Mouse (Mus musculus) hindbrain, postnatal 0 days (tissue): ENCODE measurements around the gene Fmo6. TPM values are rescaled to one million over a fixed set of nuclear protein-coding genes. Genes with fewer than 3 reads are reported as not detected.

ENCODE experiments used
- ATAC-seq: fragments of 200-750 bp; cut with Nextera tagmentation; 2 replicates; pipeline ENCODE4 v1.8.0; 2017; ENCODE audit warnings: mild to moderate bottlenecking, moderate TSS enrichment, moderate library complexity
- DNase-seq: peaks from one replicate; pipeline ENCODE4 v3.0.0-alpha.2; 2015; ENCODE audit warnings: low spot score
- H3K27ac ChIP-seq: fragments of 300-500 bp; sonication (generic); 2 replicates; pipeline ENCODE4 v1.5.1; 2014; ENCODE audit warnings: mild to moderate bottlenecking
- H3K27me3 ChIP-seq: fragments of 300-500 bp; sonication (generic); 2 replicates; pipeline ENCODE4 v1.6.1; 2014; ENCODE audit warnings: low read length, mixed read lengths; ENCODE audit not compliant: insufficient read depth
- H3K36me3 ChIP-seq: fragments of 300-500 bp; sonication (generic); 2 replicates; pipeline ENCODE4 v1.6.1; 2014; ENCODE audit warnings: low read length, mixed read lengths; ENCODE audit not compliant: insufficient read depth
- H3K4me1 ChIP-seq: fragments of 300-500 bp; sonication (generic); 2 replicates; pipeline ENCODE4 v1.6.1; 2014; ENCODE audit warnings: antibody characterized with exemption, low read length, mixed read lengths; ENCODE audit not compliant: insufficient read depth
- H3K4me2 ChIP-seq: fragments of 300-500 bp; sonication (generic); 2 replicates; pipeline ENCODE4 v1.6.1; 2014; ENCODE audit warnings: low read depth, mild to moderate bottlenecking, low read length, moderate library complexity, mixed read lengths
- H3K4me3 ChIP-seq: fragments of 300-500 bp; sonication (generic); 2 replicates; pipeline ENCODE4 v1.5.1; 2014; ENCODE audit warnings: low read length
- H3K9ac ChIP-seq: fragments of 300-500 bp; sonication (generic); replicated peaks from 2 replicates; pipeline ENCODE4 v1.6.1; 2014; ENCODE audit warnings: mild to moderate bottlenecking, low read length, moderate library complexity, mixed read lengths
- H3K9me3 ChIP-seq: fragments of 300-500 bp; sonication (generic); 2 replicates; pipeline ENCODE4 v1.6.1; 2016; ENCODE audit warnings: low read length, mixed read lengths
- CTCF ChIP-seq: IDR thresholded peaks from 2 replicates; pipeline ENCODE4 v1.5.1; 2016; ENCODE audit warnings: antibody characterized with exemption, control low read depth, low read depth
- WGBS: fragments of 180-500 bp; shearing (Covaris S2); extraction: QIAGEN DNeasy Blood & Tissue Kit; methylation state at CpG from one replicate; pipeline ENCODE4 v1.1.7; 2014; 5-methylcytosine and 5-hydroxymethylcytosine counted together
- polyA plus RNA-seq: library from polyadenylated mRNA; unstranded; fragments of >200 nt; fragmentation: Nextera tagmentation; extraction: Ambion mirVana; gene quantifications from 2 replicates; pipeline ENCODE4 v1.2.1, GENCODE M21; 2015
- total RNA-seq: library from RNA; depleted of rRNA; stranded (reverse); fragments of >200 nt; gene quantifications from 2 replicates; pipeline ENCODE4 v1.2.3, GENCODE M21; 2014; rRNA removed

Fmo6 gene
- total RNA-seq: not detected in 2 replicates
- polyA plus RNA-seq: not detected in 2 replicates

DNA sequence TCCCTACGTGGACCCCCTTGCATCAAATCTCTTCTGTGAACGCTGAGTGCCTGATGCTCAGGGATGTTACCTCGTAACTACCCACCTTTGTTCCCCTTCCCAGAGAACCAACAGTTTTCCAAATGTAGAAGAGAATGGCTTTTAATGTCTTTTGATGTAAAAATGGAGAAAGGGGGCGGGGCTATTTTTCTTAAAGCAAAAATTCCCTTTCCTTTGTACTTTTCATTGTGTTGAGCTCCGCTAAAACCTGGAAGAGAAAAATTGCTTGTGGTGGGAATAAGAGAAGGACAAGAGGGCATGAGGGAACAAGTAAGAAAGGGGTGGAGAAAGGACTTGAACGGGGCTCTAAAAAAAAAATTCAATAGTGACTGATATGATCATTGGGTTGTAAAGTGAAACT is at the start of gene Fmo6:
Gene Fmo6, minus strand, starts transcription at position 101 of the 400 bp plus-strand sequence.
- no peak within 1 kb of the TSS for H3K9ac ChIP-seq
- no peak for ATAC-seq
- 88% methylated on average over 6 of the region's 6 CpGs for WGBS
- TF ChIP-seq CTCF: no peak
- no peaks in the 10 kb centered on the region for H3K9me3 ChIP-seq
- DNase-seq: no peak
- H3K4me1 ChIP-seq: no peaks in the 10 kb centered on the region
- H3K4me3 ChIP-seq: no peak within 1 kb of the TSS
- H3K36me3 ChIP-seq: no peaks in the 10 kb centered on the region
- no peaks in the 10 kb centered on the region for H3K27me3 ChIP-seq
- no peak within 1 kb of the TSS for H3K27ac ChIP-seq
- no peak within 1 kb of the TSS for H3K4me2 ChIP-seq

GRCm38 (mm10) chr1:162986777-162987176 is 49.5 kb upstream of the Fmo6 start:
- 86% methylated on average over 1 of the region's 1 CpGs for WGBS
- DNase-seq (no peak), ATAC-seq (no peak)
- Histone ChIP-seq H3K4me1 (no peaks in the 10 kb centered on the region), H3K27ac (no peak overlapping the region), H3K9ac (no peak overlapping the region), H3K27me3 (no peaks in the 10 kb centered on the region), H3K4me2 (no peak overlapping the region), H3K36me3 (no peaks in the 10 kb centered on the region), H3K9me3 (no peaks in the 10 kb centered on the region), H3K4me3 (no peak overlapping the region)
- no peak for TF ChIP-seq CTCF

DNA sequence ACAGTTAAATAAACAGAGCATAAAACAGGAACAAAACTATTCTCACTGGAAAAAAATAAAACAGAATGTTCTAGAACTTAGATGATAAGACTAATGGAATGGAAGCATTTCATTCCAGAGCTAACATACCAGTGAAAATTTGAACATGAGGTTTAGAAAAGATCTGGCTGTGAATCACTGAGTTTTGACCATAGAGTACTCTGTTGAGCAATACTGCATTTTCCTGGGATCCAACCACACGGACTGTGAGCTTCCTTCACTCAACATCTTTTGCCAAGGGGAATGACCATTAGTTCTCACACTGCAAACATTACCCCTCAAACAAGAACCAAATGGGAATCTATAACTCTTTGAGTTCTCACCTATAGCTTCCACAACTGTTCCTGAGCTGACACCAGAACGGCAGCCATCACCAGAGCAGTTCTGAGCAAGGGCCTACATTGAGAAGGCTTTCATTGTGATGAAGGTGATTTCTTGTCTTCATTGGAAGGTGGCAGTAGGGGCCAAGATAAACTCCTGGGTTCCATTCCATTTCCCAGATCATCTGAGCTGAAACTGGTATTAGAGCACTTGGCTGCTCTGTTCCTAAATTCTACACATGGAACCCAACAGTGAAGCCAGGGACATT is 48.9 kb upstream of the Fmo6 start:
- Histone ChIP-seq H3K4me2 (no peak overlapping the region), H3K36me3 (no peaks in the 10 kb centered on the region), H3K4me3 (no peak overlapping the region), H3K9ac (no peak overlapping the region), H3K9me3 (no peaks in the 10 kb centered on the region), H3K27ac (no peak overlapping the region), H3K4me1 (no peaks in the 10 kb centered on the region), H3K27me3 (no peaks in the 10 kb centered on the region)
- WGBS: 88% methylated on average over 2 of the region's 2 CpGs
- DNase-seq (no peak), ATAC-seq (no peak)
- no peak for TF ChIP-seq CTCF

- H3K4me2 ChIP-seq: no peak within 1 kb of the TSS
- no peak for TF ChIP-seq CTCF
- H3K4me1 ChIP-seq: no peaks in the 10 kb centered on the region
- H3K9ac ChIP-seq: no peak within 1 kb of the TSS
- 67% methylated on average over 1 of the region's 1 CpGs for WGBS
- no peak within 1 kb of the TSS for H3K4me3 ChIP-seq
- no peaks in the 10 kb centered on the region for H3K36me3 ChIP-seq
- H3K27me3 ChIP-seq: no peaks in the 10 kb centered on the region
- no peak within 1 kb of the TSS for H3K27ac ChIP-seq
- no peak for ATAC-seq
- no peaks in the 10 kb centered on the region for H3K9me3 ChIP-seq
- DNase-seq: no peak
Measured at GRCm38 (mm10) chr1:162984428-162984827, 47.1 kb upstream of the Fmo6 start, which contains the start of gene Fmo3. TSS of gene Fmo3 (minus strand) at chr1:162984528.

- Histone ChIP-seq H3K27me3 (no peaks in the 10 kb centered on the region), H3K4me2 (no peak overlapping the region), H3K36me3 (no peaks in the 10 kb centered on the region), H3K4me3 (no peak overlapping the region), H3K27ac (no peak overlapping the region), H3K4me1 (no peaks in the 10 kb centered on the region), H3K9ac (no peak overlapping the region), H3K9me3 (no peaks in the 10 kb centered on the region)
- TF ChIP-seq CTCF: no peak
- no peak for ATAC-seq
- DNase-seq: no peak
- WGBS: 70% methylated on average over 2 of the region's 2 CpGs
Measured at GRCm38 (mm10) chr1:162963556-162963955, 26.2 kb upstream of the Fmo6 start.

DNA sequence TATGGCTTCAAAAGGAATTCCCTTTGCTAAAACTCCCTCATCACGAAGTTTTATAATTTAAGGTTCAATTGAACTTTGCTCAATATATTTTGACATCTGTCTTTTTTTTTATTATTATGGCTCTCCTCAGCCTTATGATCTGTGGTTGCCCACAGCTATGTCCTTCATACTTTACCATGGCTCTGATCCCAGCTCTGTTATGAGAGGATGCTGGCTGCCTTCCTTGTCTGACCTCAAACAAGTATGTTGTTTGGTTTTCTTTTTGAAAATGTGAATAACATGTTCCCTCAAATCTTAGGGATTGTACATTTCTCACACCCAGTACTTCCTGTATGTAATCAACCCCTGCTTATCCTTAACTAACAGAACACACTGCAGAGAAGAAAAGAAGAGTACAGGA is 20.1 kb upstream of the Fmo6 start:
- Histone ChIP-seq H3K36me3 (no peaks in the 10 kb centered on the region), H3K4me2 (no peak overlapping the region), H3K9ac (no peak overlapping the region), H3K9me3 (no peaks in the 10 kb centered on the region), H3K27me3 (no peaks in the 10 kb centered on the region), H3K27ac (no peak overlapping the region), H3K4me3 (no peak overlapping the region), H3K4me1 (no peaks in the 10 kb centered on the region)
- 97% methylated on average over 1 of the region's 1 CpGs for WGBS
- DNase-seq (no peak), ATAC-seq (no peak)
- no peak for TF ChIP-seq CTCF

DNA sequence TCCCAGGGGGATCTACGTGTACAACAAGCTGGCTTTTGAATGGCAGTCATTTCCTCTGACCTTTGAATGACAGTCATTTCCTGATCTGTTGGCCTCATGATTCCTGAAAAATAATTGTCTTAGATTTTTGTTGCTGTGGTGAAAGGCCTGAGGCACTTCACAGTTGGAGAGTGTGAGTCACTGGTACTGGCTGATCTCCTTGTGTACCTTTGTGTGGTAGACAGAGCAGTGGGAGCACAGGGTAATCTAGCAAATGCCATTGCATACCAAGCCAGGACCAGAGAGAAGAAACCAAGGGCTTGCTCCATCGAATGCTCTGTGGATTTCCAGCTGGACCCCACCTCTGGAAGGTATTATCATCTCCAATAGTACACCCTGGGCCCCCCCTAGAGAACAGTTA is 15.8 kb upstream of the Fmo6 start:
- WGBS: 66% methylated on average over 2 of the region's 2 CpGs

More for the DNA sequence above, 15.8 kb upstream of the Fmo6 start:
- DNase-seq (no peak), ATAC-seq (no peak)
- Histone ChIP-seq H3K4me1 (no peaks in the 10 kb centered on the region), H3K27me3 (no peaks in the 10 kb centered on the region), H3K9me3 (no peaks in the 10 kb centered on the region), H3K36me3 (no peaks in the 10 kb centered on the region), H3K27ac (no peak overlapping the region), H3K4me3 (no peak overlapping the region), H3K4me2 (no peak overlapping the region), H3K9ac (no peak overlapping the region)
- TF ChIP-seq CTCF: no peak
